Mouse (Mus musculus): ENCODE data around the gene Slc26a8. TPM values are rescaled to one million over a fixed set of nuclear protein-coding genes. Genes with fewer than 3 reads are reported as not detected.

Slc26a8 gene
- polyA plus RNA-seq, 1 experiment from 2014 or later, result 0.74 TPM

GRCm38 (mm10) chr17:28694078-28694477, 4.0 kb upstream of the Slc26a8 start:
- H3K4me2 ChIP-seq (ENCODE audit: low read depth, low read length), result 0 out of 2 replicates have a peak overlapping the region, but pooled peaks have one; percentile 62
- WGBS, result 71% methylated on average over 2 of the region's 2 CpGs
- no peaks in the 10 kb centered on the region for H3K9me3 ChIP-seq (ENCODE audit: control insufficient read depth, low read length)
- ATAC-seq (ENCODE audit: low read depth), result no peak
- H3K4me3 ChIP-seq (ENCODE audit: low read length), result no peak overlapping the region
- peaks cover 62% of the 10 kb centered on the region for H3K4me1 ChIP-seq (replicated peaks; ENCODE audit: control insufficient read depth, insufficient read depth, low read length)
- H3K27me3 ChIP-seq (ENCODE audit: control insufficient read depth, insufficient read depth, low read depth, low read length), result peaks cover 1% of the 10 kb centered on the region
- H3K9ac ChIP-seq (ENCODE audit: low read length), result peak overlapping the region; percentile 98; the same call in 1 of the 2 replicates
- no peaks in the 10 kb centered on the region for H3K36me3 ChIP-seq (ENCODE audit: control insufficient read depth, insufficient read depth, low read length)
- H3K27ac ChIP-seq (ENCODE audit: low read length), result no peak overlapping the region

GRCm38 (mm10) chr17:28693086-28693485, 3.1 kb upstream of the Slc26a8 start:
- peak overlapping the region; percentile 99 for H3K4me3 ChIP-seq (ENCODE audit: low read length)
- peaks cover 4% of the 10 kb centered on the region for H3K27me3 ChIP-seq (ENCODE audit: control insufficient read depth, insufficient read depth, low read depth, low read length)
- no peaks in the 10 kb centered on the region for H3K36me3 ChIP-seq (ENCODE audit: control insufficient read depth, insufficient read depth, low read length)
- peaks cover 53% of the 10 kb centered on the region for H3K4me1 ChIP-seq (replicated peaks; ENCODE audit: control insufficient read depth, insufficient read depth, low read length)
- H3K9me3 ChIP-seq (ENCODE audit: control insufficient read depth, low read length), result no peaks in the 10 kb centered on the region
- H3K27ac ChIP-seq (ENCODE audit: low read length), result peak overlapping the region; percentile 98
- peak overlapping the region; percentile 98 for H3K9ac ChIP-seq (ENCODE audit: low read length)
- 13% methylated on average over 3 of the region's 3 CpGs for WGBS
- peak overlapping the region; percentile 62 for H3K4me2 ChIP-seq (ENCODE audit: low read depth, low read length)
- no peak for ATAC-seq (ENCODE audit: low read depth)

- Histone ChIP-seq H3K27me3 (ENCODE audit: control insufficient read depth, insufficient read depth, low read depth, low read length) (peaks cover 4% of the 10 kb centered on the region), H3K9me3 (ENCODE audit: control insufficient read depth, low read length) (no peaks in the 10 kb centered on the region), H3K36me3 (ENCODE audit: control insufficient read depth, insufficient read depth, low read length) (no peaks in the 10 kb centered on the region), H3K4me2 (ENCODE audit: low read depth, low read length) (peak overlapping the region; percentile 62), H3K4me3 (ENCODE audit: low read length) (peak overlapping the region; percentile 99), H3K4me1 (replicated peaks; ENCODE audit: control insufficient read depth, insufficient read depth, low read length) (peaks cover 46% of the 10 kb centered on the region), H3K27ac (ENCODE audit: low read length) (peak overlapping the region; percentile 98), H3K9ac (ENCODE audit: low read length) (peak overlapping the region; percentile 98)
- WGBS, result under 1% methylated on average over 18 of the region's 18 CpGs
- no peak for ATAC-seq (ENCODE audit: low read depth)
These were observed 2.3 kb upstream of the Slc26a8 start for GRCm38 (mm10) chr17:28692341-28692710.

GRCm38 (mm10) chr17:28691687-28692340, 1.8 kb upstream of the Slc26a8 start:
- H3K4me1 ChIP-seq (replicated peaks; ENCODE audit: control insufficient read depth, insufficient read depth, low read length), result peaks cover 41% of the 10 kb centered on the region
- H3K9me3 ChIP-seq (ENCODE audit: control insufficient read depth, low read length), result no peaks in the 10 kb centered on the region
- under 1% methylated on average over 49 of the region's 53 CpGs for WGBS
- H3K36me3 ChIP-seq (ENCODE audit: control insufficient read depth, insufficient read depth, low read length), result no peaks in the 10 kb centered on the region
- peak overlapping the region; percentile 99 for H3K4me3 ChIP-seq (ENCODE audit: low read length)
- peak overlapping the region; percentile 98 for H3K27ac ChIP-seq (ENCODE audit: low read length)
- H3K9ac ChIP-seq (ENCODE audit: low read length), result peak overlapping the region; percentile 98
- H3K4me2 ChIP-seq (ENCODE audit: low read depth, low read length), result peak overlapping the region; percentile 62
- H3K27me3 ChIP-seq (ENCODE audit: control insufficient read depth, insufficient read depth, low read depth, low read length), result peaks cover 4% of the 10 kb centered on the region
- ATAC-seq (ENCODE audit: low read depth), result peak; percentile 47

- peak; percentile 97 for ATAC-seq (ENCODE audit: low read depth)
- H3K27me3 ChIP-seq (ENCODE audit: control insufficient read depth, insufficient read depth, low read depth, low read length), result peaks cover 4% of the 10 kb centered on the region
- H3K4me3 ChIP-seq (ENCODE audit: low read length), result peak within 1 kb of the TSS; percentile 99
- under 1% methylated on average over 71 of the region's 86 CpGs for WGBS
- peak within 1 kb of the TSS; percentile 98 for H3K27ac ChIP-seq (ENCODE audit: low read length)
- H3K36me3 ChIP-seq (ENCODE audit: control insufficient read depth, insufficient read depth, low read length), result no peaks in the 10 kb centered on the region
- no peaks in the 10 kb centered on the region for H3K9me3 ChIP-seq (ENCODE audit: control insufficient read depth, low read length)
- H3K4me2 ChIP-seq (ENCODE audit: low read depth, low read length), result peak within 1 kb of the TSS; percentile 62
- peak within 1 kb of the TSS; percentile 98 for H3K9ac ChIP-seq (ENCODE audit: low read length)
- H3K4me1 ChIP-seq (replicated peaks; ENCODE audit: control insufficient read depth, insufficient read depth, low read length), result peaks cover 33% of the 10 kb centered on the region
These were observed 998 bp upstream of the Slc26a8 start, which contains the start of gene Mapk14 for GRCm38 (mm10) chr17:28690776-28691686. Gene Mapk14 (plus strand): TSS chr17:28691329.

GRCm38 (mm10) chr17:28687354-28687753, 2.7 kb downstream of the Slc26a8 start:
- H3K9me3 ChIP-seq (ENCODE audit: control insufficient read depth, low read length), result no peaks in the 10 kb centered on the region
- H3K4me3 ChIP-seq (ENCODE audit: low read length), result no peak overlapping the region
- no peak overlapping the region for H3K4me2 ChIP-seq (ENCODE audit: low read depth, low read length)
- H3K27ac ChIP-seq (ENCODE audit: low read length), result no peak overlapping the region
- no peak for ATAC-seq (ENCODE audit: low read depth)
- peaks cover 4% of the 10 kb centered on the region for H3K27me3 ChIP-seq (ENCODE audit: control insufficient read depth, insufficient read depth, low read depth, low read length)
- H3K4me1 ChIP-seq (replicated peaks; ENCODE audit: control insufficient read depth, insufficient read depth, low read length), result peaks cover 9% of the 10 kb centered on the region
- no peaks in the 10 kb centered on the region for H3K36me3 ChIP-seq (ENCODE audit: control insufficient read depth, insufficient read depth, low read length)
- WGBS, result 39% methylated on average over 4 of the region's 4 CpGs
- no peak overlapping the region for H3K9ac ChIP-seq (ENCODE audit: low read length)

- peaks cover 4% of the 10 kb centered on the region for H3K27me3 ChIP-seq (ENCODE audit: control insufficient read depth, insufficient read depth, low read depth, low read length)
- no peaks in the 10 kb centered on the region for H3K36me3 ChIP-seq (ENCODE audit: control insufficient read depth, insufficient read depth, low read length)
- H3K4me2 ChIP-seq (ENCODE audit: low read depth, low read length), result no peak overlapping the region
- no peak overlapping the region for H3K27ac ChIP-seq (ENCODE audit: low read length)
- peaks cover 4% of the 10 kb centered on the region for H3K4me1 ChIP-seq (replicated peaks; ENCODE audit: control insufficient read depth, insufficient read depth, low read length)
- no peak for ATAC-seq (ENCODE audit: low read depth)
- H3K9me3 ChIP-seq (ENCODE audit: control insufficient read depth, low read length), result no peaks in the 10 kb centered on the region
- H3K9ac ChIP-seq (ENCODE audit: low read length), result no peak overlapping the region
- H3K4me3 ChIP-seq (ENCODE audit: low read length), result no peak overlapping the region
- 77% methylated on average over 19 of the region's 19 CpGs for WGBS
These were observed 5.4 kb downstream of the Slc26a8 start for GRCm38 (mm10) chr17:28684631-28685030.

- no peak overlapping the region for H3K27ac ChIP-seq (ENCODE audit: low read length)
- no peak for ATAC-seq (ENCODE audit: low read depth)
- 59% methylated on average over 1 of the region's 1 CpGs for WGBS
- H3K36me3 ChIP-seq (ENCODE audit: control insufficient read depth, insufficient read depth, low read length), result no peaks in the 10 kb centered on the region
- no peak overlapping the region for H3K4me2 ChIP-seq (ENCODE audit: low read depth, low read length)
- H3K27me3 ChIP-seq (ENCODE audit: control insufficient read depth, insufficient read depth, low read depth, low read length), result no peaks in the 10 kb centered on the region
- no peak overlapping the region for H3K9ac ChIP-seq (ENCODE audit: low read length)
- H3K9me3 ChIP-seq (ENCODE audit: control insufficient read depth, low read length), result no peaks in the 10 kb centered on the region
- H3K4me3 ChIP-seq (ENCODE audit: low read length), result no peak overlapping the region
- no peaks in the 10 kb centered on the region for H3K4me1 ChIP-seq (replicated peaks; ENCODE audit: control insufficient read depth, insufficient read depth, low read length)
These were observed 6.4 kb downstream of the Slc26a8 start for GRCm38 (mm10) chr17:28683601-28684000.

Data from lung, embryonic 16.5 days (tissue).